Mouse (Mus musculus) thymus, postnatal 0 days (tissue): ENCODE data around the gene Gm17617. TPM values are rescaled to one million over a fixed set of nuclear protein-coding genes. Genes with fewer than 3 reads are reported as not detected.

Experiments used
- DNase-seq: peaks from one replicate; pipeline ENCODE4 v3.0.0-alpha.2; 2015; ENCODE audit warnings: low spot score
- polyA plus RNA-seq: library from polyadenylated mRNA; unstranded; fragments of >200 nt; fragmentation: Nextera tagmentation; extraction: Ambion mirVana; gene quantifications from 2 replicates; pipeline ENCODE4 v1.2.1, GENCODE M21; 2015

Gene Gm17617
- not detected in 2 replicates for polyA plus RNA-seq

DNA sequence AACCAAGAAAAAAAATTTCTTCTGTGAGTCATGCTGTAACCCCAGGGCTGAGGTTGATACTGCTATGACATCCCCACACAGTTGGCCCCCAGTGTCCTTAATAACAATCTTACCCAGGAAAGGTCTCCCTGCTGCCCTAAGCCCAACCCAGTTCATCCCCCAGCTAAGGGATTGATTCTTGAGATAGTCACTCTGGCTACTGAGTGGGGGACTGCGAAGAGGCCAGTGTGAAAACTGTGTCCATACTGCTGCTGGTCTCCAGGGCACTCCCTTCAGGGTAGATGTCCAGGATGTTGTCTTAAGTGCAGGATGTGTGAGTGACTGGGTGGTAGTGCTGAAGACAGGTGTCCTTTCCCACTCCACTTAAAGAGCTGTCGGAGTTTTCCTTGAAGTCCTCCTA, at the start of gene Gm17617:
Gene Gm17617, minus strand, starts transcription at position 101 of the 400 bp plus-strand sequence.
- DNase-seq = no peak

DNA sequence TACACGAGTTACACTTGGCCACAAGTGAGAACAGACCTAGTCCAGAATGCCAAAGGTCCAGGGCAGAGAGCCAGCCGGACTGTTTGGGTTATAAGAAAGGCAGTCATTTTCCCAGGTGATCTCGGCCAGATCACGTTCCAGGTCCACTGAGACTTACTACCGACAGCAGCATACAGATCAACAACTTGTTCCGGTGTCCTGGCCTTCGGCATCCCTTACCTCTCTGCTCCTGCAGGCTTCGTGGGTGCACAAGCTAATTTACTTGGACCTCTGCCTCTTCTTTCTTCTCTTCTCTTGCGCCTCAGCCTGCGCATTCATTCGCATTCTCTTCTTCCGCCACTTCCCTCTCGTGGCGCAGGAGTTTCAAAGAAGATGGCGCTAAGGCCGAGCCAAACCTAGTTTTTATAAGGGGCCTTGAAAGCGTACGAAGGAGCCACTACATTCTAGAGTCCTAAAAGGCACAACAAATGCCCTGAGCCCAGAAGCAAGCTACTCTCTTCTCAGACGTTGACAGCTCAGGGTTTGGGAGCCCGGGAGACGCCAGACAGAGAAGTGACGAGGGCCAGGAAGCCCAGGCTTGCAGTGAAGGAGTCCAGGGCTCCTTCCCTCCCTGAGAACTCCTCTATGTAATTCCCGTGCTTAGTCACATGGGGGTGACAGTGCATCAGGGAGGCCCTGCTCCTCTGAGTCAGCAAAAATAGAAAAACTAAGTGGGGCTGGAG, 49.0 kb upstream of the Gm17617 start:
- peak; percentile 46 for DNase-seq

GRCm38 (mm10) chr13:55181786-55182172, 48.4 kb upstream of the Gm17617 start:
- DNase-seq = no peak

- DNase-seq = no peak
Measured at GRCm38 (mm10) chr13:55179591-55179990, 46.2 kb upstream of the Gm17617 start.

DNA sequence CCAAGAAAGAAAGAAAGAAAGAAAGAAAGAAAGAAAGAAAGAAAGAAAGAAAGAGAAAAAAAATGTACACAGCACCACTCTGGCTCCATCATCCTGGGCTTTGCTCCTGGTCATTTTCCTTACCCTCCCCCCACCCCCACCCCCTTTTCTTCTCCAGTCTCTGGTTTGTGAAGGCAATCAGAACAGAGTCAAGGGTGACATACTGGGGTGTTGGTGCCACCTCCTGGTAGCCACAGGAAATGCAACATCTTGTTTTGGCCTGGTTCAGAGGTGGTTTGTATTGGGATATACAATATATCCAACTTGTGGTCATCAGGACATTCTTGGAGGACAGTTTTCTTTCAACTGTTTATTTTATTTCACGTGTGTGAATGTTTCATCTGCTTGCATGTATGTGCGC, 45.2 kb upstream of the Gm17617 start:
- peak; percentile 64 for DNase-seq

DNA sequence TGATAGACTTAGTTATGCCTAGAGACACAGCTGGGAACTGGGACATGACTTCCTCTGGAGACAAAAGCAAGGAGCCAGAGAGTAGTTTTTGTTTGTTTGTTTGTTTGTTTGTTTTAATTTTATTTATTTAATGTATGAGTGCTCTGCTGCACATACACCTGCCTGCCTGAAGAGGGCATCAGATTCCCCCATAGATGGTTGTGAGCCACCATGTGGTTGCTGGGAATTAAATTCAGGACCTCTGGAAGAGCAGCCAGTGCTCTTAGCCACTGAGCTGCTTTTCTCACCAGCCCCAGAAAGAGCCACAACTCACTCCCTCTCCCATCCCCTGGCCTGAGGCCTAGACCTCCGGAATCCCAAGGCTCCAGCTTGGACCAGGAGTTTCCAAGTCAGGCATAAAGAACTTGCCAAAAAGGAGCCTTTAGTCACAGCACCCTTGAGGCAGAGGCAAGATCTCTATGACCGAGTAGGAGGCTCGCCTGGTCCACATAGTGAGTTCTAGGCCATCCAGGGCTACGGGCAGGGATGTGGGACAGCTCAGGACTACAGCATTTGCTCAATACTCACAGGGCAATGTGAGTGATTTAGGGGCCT, 44.7 kb upstream of the Gm17617 start:
- DNase-seq = no peak

GRCm38 (mm10) chr13:55176265-55176664, 42.9 kb upstream of the Gm17617 start:
- no peak for DNase-seq

GRCm38 (mm10) chr13:55174347-55174746, 41.0 kb upstream of the Gm17617 start:
- DNase-seq = no peak

GRCm38 (mm10) chr13:55172336-55172770, 39.0 kb upstream of the Gm17617 start:
- no peak for DNase-seq

GRCm38 (mm10) chr13:55171517-55172335, 38.4 kb upstream of the Gm17617 start:
- DNase-seq = no peak

DNA sequence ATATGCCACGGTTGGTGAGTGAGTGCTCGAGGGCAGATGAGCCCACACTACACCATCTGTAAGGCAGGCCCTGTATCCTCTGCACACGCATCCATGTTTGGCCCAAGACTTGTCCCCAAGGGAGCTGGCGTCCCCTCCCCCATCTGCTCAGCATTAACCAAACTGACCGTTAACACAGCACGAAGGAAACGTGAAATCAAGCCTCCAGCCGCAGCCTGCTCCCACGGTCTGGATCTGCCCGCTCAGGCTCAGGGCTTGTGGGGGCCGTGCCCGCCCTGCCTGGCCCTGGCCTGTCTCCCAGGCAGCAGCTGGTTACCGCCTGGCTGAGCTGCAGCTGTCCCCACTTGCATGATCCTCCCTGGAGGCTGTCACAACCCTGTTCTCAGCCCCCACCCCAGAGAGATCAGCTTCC, 35.6 kb upstream of the Gm17617 start:
- DNase-seq = no peak

DNA sequence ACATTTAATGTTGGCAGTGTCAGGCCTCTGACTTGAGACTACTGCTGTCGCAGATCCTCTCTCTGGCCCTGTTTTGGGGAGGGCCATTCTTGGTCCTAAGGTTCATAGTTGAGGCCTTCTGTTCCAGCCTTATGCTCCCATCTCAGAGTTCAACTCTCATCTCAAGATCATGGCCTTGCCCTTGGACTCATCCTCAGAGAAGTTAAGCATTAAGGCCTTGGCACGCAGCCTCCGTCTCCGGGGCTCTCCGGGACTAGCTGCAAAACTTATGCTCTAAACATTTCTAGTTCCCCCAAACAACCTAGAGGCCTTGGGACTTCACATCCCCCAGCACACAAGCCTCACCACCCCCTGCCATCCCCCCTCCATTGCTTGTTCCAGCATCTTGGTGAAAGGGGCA, 34.9 kb upstream of the Gm17617 start:
- no peak for DNase-seq

DNA sequence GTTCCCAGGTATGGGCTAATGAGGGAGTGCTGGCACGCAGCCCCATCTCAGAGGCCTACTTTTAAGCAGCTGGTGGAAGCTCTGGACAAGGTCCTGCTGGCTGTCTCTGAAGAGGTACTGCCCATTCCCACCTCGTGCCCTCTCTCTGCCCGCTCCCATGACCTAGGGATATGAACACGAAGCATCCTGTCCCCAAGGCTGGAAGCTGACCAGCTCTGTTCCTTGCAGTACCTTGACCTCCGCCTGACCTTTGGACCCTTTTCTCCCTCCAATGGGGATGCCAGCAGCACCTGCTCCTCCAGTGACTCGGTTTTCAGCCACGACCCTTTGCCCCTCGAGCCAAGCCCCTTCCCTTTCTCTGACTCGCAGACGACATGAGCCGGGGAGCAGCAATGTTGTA, 34.5 kb upstream of the Gm17617 start:
- no peak for DNase-seq

DNA sequence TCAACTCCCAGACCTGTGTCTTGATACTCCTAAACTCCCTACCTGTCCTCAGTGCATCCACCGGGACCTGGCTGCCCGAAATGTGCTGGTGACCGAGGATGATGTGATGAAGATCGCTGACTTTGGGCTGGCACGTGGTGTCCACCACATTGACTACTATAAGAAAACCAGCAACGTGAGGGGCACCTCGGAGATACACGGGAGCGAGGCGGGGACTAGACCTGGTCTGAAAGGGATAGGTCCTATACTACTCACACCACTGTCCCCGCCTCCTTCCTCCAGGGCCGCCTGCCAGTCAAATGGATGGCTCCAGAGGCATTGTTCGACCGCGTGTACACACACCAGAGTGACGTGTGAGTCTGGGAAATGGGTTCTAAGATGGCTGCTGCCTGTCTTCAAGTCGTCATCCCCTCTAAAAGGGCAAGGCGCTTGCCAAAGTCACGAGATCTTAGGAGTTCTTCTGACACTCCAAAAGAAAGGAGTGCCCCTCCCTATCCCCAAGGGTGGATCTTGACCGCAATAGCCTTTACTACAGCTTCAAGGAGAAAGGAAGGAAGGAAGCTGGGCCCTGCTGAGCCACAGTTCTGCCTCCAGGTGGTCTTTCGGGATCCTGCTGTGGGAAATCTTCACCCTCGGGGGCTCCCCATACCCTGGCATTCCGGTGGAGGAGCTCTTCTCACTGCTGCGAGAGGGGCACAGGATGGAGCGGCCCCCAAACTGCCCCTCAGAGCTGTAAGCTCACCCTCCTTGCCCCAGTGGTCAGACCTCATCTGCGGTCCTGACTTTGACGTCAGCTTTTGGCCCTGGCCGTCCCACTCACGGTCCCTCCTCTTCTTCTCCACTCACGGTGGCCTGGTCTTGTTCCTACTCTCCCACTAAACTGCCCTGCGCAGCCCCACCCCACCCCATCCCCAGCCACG, 33.7 kb upstream of the Gm17617 start:
- DNase-seq = no peak

DNA sequence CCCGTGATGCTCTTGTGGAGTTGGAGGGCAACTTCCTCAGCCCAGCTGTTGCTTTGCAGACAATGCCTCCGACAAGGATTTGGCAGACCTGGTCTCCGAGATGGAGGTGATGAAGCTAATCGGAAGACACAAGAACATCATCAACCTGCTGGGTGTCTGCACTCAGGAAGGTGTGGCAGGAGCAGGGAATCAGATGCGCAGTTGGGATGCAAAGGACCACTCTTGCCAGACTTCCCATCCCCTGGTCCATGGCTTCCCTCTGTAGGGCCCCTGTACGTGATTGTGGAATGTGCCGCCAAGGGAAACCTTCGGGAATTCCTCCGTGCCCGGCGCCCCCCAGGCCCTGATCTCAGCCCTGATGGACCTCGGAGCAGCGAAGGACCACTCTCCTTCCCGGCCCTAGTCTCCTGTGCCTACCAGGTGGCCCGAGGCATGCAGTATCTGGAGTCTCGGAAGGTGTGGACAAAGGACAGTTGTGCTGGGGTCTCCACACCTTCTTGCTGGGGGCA, 32.5 kb upstream of the Gm17617 start:
- no peak for DNase-seq

DNA sequence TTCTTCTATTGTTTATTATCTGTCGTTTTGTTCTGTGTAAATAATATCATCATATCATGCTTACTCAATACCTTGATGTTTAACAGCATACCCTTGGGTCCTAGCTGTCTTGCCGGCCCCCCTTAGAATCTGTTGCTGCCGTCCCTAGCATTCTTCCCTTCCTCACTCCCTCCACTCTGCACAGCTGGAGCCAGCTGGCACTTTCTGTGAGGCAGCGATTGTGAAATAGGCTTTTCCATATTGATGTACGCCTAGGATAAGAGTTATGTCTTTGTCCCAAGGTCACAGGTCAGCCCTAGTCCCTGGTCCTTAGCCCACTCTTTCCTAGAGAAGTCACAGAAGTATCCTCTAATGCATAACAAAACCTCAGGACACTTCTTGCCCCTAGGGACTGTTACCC, 30.2 kb upstream of the Gm17617 start:
- DNase-seq = no peak

DNA sequence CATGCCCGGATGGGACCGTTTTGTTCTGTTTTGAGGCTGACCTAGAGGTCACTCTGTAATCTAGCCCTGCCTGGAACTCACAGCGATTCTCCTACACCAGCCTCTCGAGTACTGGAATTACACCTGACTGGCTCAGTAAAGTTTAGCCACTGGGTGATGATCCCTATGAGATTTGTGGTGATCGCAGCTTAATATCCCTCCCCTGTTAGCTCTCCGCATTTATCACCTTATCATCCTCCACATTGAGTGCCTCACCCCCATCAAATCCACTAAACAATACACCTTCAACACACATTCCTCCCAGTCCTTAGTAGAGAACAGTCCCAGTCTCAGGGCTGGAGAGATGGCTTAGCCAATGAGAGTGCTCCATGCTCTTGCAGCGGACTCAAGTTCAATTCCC, 29.0 kb upstream of the Gm17617 start:
- no peak for DNase-seq

- DNase-seq = no peak
Measured at GRCm38 (mm10) chr13:55153951-55154350, 20.6 kb upstream of the Gm17617 start.

- no peak for DNase-seq
Measured at GRCm38 (mm10) chr13:55152621-55153415, 19.5 kb upstream of the Gm17617 start, which contains the start of gene Fgfr4. Gene Fgfr4, plus strand, starts transcription at chr13:55152640.

GRCm38 (mm10) chr13:55140271-55140670, 6.9 kb upstream of the Gm17617 start:
- no peak for DNase-seq
